ENCODE assay signal across 17 mouse cellular contexts in the genomic region with DNA sequence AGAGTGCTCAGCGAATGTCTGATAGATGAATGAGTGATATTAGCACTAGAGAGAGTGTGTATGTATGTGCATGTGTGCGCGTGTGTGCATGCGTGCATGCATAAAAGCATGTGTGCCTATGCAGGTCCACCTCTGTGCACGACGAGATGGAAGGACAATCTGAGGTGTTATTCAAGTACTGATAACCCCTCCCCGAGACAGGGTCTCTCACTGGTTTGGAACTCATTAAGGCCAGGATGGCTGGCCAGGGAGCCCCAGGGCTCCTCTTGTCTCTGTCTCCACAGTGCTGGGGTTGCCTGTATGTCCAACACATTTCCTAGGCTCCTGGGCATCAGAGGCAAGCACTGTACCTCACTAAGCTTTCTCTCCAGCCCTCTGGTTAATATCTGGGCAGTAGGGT.
"Had no signal": no experiment of that assay in that cellular context is flagged by ENCODE, and none has a peak within 500 bp of the region (broad histone marks: within the 10 kb centered on the region; RNA-seq: fewer than 3 reads in every experiment).

No protein-coding gene starts in this region.

- H3K36me3 ChIP-seq: lung, embryonic 15.5 days; midbrain, embryonic 13.5 days; midbrain, embryonic 15.5 days; neural tube, embryonic 12.5 days; stomach, embryonic 15.5 days had no signal

- DNase-seq: liver, postnatal 0 days; lung, adult 2 months; lung, postnatal 14 days; lung, postnatal 36 days; right cerebral cortex, postnatal 14 days; thymus, adult 2 months; thymus, postnatal 25 days; thymus, postnatal 4 days had no signal

- H3K4me2 ChIP-seq: lung, embryonic 15.5 days; midbrain, embryonic 11.5 days; midbrain, embryonic 13.5 days; midbrain, embryonic 15.5 days; neural tube, embryonic 12.5 days; stomach, embryonic 15.5 days had no signal

- H3K9ac ChIP-seq: liver, postnatal 0 days; lung, embryonic 15.5 days; midbrain, embryonic 13.5 days; midbrain, embryonic 15.5 days; neural tube, embryonic 12.5 days; stomach, embryonic 15.5 days had no signal

- ATAC-seq: liver, postnatal 0 days; lung, postnatal 0 days; midbrain, embryonic 13.5 days; midbrain, embryonic 15.5 days had no signal

- H3K4me1 ChIP-seq: lung, embryonic 15.5 days; midbrain, embryonic 15.5 days; neural tube, embryonic 12.5 days; stomach, embryonic 15.5 days had no signal

- H3K27me3 ChIP-seq: lung, embryonic 15.5 days; midbrain, embryonic 13.5 days; midbrain, embryonic 15.5 days; neural tube, embryonic 12.5 days; stomach, embryonic 15.5 days had no signal

- H3K4me3 ChIP-seq: lung, embryonic 15.5 days; midbrain, embryonic 13.5 days; midbrain, embryonic 15.5 days; neural tube, embryonic 12.5 days; stomach, embryonic 15.5 days had no signal

- H3K9me3 ChIP-seq: lung, embryonic 15.5 days; midbrain, embryonic 13.5 days; midbrain, embryonic 15.5 days; neural tube, embryonic 12.5 days; stomach, embryonic 15.5 days had no signal

- H3K27ac ChIP-seq: lung, embryonic 15.5 days; macrophage; midbrain, embryonic 13.5 days; midbrain, embryonic 15.5 days; neural tube, embryonic 12.5 days; stomach, embryonic 15.5 days; stomach, postnatal 0 days had no signal
